Mouse (Mus musculus) bone marrow, adult 2 months (tissue): ENCODE measurements at regions not wholly inside any gene's neighbourhood (a gene's known extent, or its start where the extent isn't known, plus 50 kb on each side); places are given as distances from the start of the nearest gene placed in this dataset.

Source experiments
- H3K27ac ChIP-seq: fragments of 200-500 bp; 2 replicates; pipeline ENCODE4 v1.5.1; 2012; ENCODE audit warnings: low read depth, mild to moderate bottlenecking, control low read depth, inconsistent platforms, low read length; ENCODE audit not compliant: control insufficient read depth, poor library complexity, insufficient read depth
- H3K4me1 ChIP-seq: fragments of 200-500 bp; 2 replicates; pipeline ENCODE4 v1.6.1; 2011; ENCODE audit warnings: low read length; ENCODE audit not compliant: control insufficient read depth, insufficient read depth
- H3K4me3 ChIP-seq: fragments of 200-500 bp; replicated peaks from 2 replicates; pipeline ENCODE3; 2011; ENCODE audit warnings: mild to moderate bottlenecking, low read depth, low read length, control low read depth; ENCODE audit not compliant: control insufficient read depth
- CTCF ChIP-seq: fragments of 200-500 bp; IDR thresholded peaks from 2 replicates; pipeline ENCODE4 v1.5.1; 2011; ENCODE audit warnings: low read length, control low read depth; ENCODE audit not compliant: control insufficient read depth, insufficient read depth
- POLR2A ChIP-seq: fragments of 200-500 bp; IDR thresholded peaks from 2 replicates; pipeline ENCODE4 v1.6.1; 2011; ENCODE audit warnings: low read depth, mild to moderate bottlenecking, control low read depth, low read length, borderline replicate concordance; ENCODE audit not compliant: control insufficient read depth
- WGBS: fragments of 180-500 bp; shearing (Covaris S2); methylation state at CpG from one replicate; pipeline ENCODE4 v1.1.7; 2018; 5-methylcytosine and 5-hydroxymethylcytosine counted together

GRCm38 (mm10) chr5:74864540-74865157 lies 161.9 kb upstream of the Lnx1 start:
- Histone ChIP-seq H3K27ac (no peak overlapping the region), H3K4me3 (no peak overlapping the region), H3K4me1 (no peaks in the 10 kb centered on the region)
- WGBS = 67% methylated on average over 6 of the region's 6 CpGs
- no peak for TF ChIP-seq CTCF
- TF ChIP-seq POLR2A = no peak

- Histone ChIP-seq H3K27ac (no peak overlapping the region), H3K4me3 (no peak overlapping the region), H3K4me1 (no peaks in the 10 kb centered on the region)
- TF ChIP-seq CTCF (no peak), POLR2A (no peak)
- 56% methylated on average over 2 of the region's 2 CpGs for WGBS
Observed at GRCm38 (mm10) chr5:74861297-74861696, 158.6 kb upstream of the Lnx1 start.

- WGBS = 60% methylated on average over 5 of the region's 5 CpGs
- no peaks in the 10 kb centered on the region for H3K4me1 ChIP-seq
- H3K4me3 ChIP-seq = no peak overlapping the region
- H3K27ac ChIP-seq = no peak overlapping the region
- no peak for TF ChIP-seq POLR2A
- no peak for TF ChIP-seq CTCF
Observed at GRCm38 (mm10) chr5:74857861-74858260, 155.1 kb upstream of the Lnx1 start.

GRCm38 (mm10) chr5:74857161-74857560 lies 154.4 kb upstream of the Lnx1 start:
- TF ChIP-seq CTCF (no peak), POLR2A (no peak)
- Histone ChIP-seq H3K4me3 (no peak overlapping the region), H3K4me1 (no peaks in the 10 kb centered on the region), H3K27ac (no peak overlapping the region)
- 82% methylated on average over 11 of the region's 11 CpGs for WGBS

- no peak for TF ChIP-seq CTCF
- no peak for TF ChIP-seq POLR2A
- no peak overlapping the region for H3K4me3 ChIP-seq
- 66% methylated on average over 6 of the region's 6 CpGs for WGBS
Observed at GRCm38 (mm10) chr5:74847824-74848223, 145.1 kb upstream of the Lnx1 start.

GRCm38 (mm10) chr5:74846674-74847073 lies 144.0 kb upstream of the Lnx1 start:
- WGBS = 87% methylated on average over 5 of the region's 5 CpGs

More at GRCm38 (mm10) chr5:74847824-74848223, 145.1 kb upstream of the Lnx1 start:
- H3K4me1 ChIP-seq = no peaks in the 10 kb centered on the region
- H3K27ac ChIP-seq = no peak overlapping the region

GRCm38 (mm10) chr5:74834401-74834800 lies 131.7 kb upstream of the Lnx1 start:
- Histone ChIP-seq H3K4me1 (no peaks in the 10 kb centered on the region), H3K4me3 (no peak overlapping the region), H3K27ac (no peak overlapping the region)
- 77% methylated on average over 2 of the region's 2 CpGs for WGBS
- TF ChIP-seq CTCF (no peak), POLR2A (no peak)

More at GRCm38 (mm10) chr5:74846674-74847073, 144.0 kb upstream of the Lnx1 start:
- Histone ChIP-seq H3K27ac (no peak overlapping the region), H3K4me3 (no peak overlapping the region), H3K4me1 (no peaks in the 10 kb centered on the region)
- TF ChIP-seq POLR2A (no peak), CTCF (no peak)

- no peak for TF ChIP-seq CTCF
- TF ChIP-seq POLR2A = no peak
- 77% methylated on average over 4 of the region's 4 CpGs for WGBS
- H3K4me1 ChIP-seq = no peaks in the 10 kb centered on the region
- H3K4me3 ChIP-seq = no peak overlapping the region
- no peak overlapping the region for H3K27ac ChIP-seq
Observed at GRCm38 (mm10) chr5:74833887-74834286, 131.2 kb upstream of the Lnx1 start.

GRCm38 (mm10) chr5:74832011-74832410 lies 129.3 kb upstream of the Lnx1 start:
- Histone ChIP-seq H3K4me1 (no peaks in the 10 kb centered on the region), H3K27ac (no peak overlapping the region), H3K4me3 (no peak overlapping the region)
- TF ChIP-seq CTCF (no peak), POLR2A (no peak)
- WGBS = 83% methylated on average over 7 of the region's 7 CpGs
